Mouse (Mus musculus): ENCODE measurements at regions not wholly inside any gene's neighbourhood (a gene's known extent, or its start where the extent isn't known, plus 50 kb on each side); places are given as distances from the start of the nearest gene placed in this dataset.

DNA sequence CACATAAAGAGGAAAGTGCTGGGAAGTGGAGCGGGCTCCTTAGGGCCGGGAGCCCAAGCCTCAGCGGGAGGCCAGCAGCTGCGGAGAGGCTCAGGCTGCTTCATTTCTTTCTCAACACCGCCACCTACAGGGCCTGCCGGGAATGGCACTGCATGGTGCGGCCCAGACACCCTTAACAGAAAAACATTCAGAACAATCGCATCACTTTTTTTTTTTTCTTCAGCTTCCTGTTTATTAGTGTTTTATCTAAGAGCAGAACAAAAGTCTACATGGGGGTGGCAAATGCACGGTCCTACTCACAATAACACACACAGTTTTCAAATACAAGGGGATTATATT is 195.0 kb upstream of the Spdye4c start:
- Histone ChIP-seq H3K4me3 (ENCODE audit: control insufficient read depth, low read depth, low read length) (no peak overlapping the region), H3K27me3 (ENCODE audit: control insufficient read depth, insufficient read depth, low read length) (no peaks in the 10 kb centered on the region), H3K36me3 (ENCODE audit: control insufficient read depth, insufficient read depth, low read length) (no peaks in the 10 kb centered on the region), H3K27ac (ENCODE audit: control insufficient read depth, insufficient read depth, low read depth, low read length) (no peak overlapping the region), H3K4me1 (ENCODE audit: control insufficient read depth, insufficient read depth, low read length) (no peaks in the 10 kb centered on the region)
- TF ChIP-seq POLR2A (IDR thresholded peaks at IDR 0.05; ENCODE audit: control insufficient read depth, low read depth, low read length) (no peak), CTCF (IDR thresholded peaks at IDR 0.05; ENCODE audit: control insufficient read depth, insufficient read depth, insufficient replicate concordance, low read depth, low read length) (peak; percentile 96)

DNA sequence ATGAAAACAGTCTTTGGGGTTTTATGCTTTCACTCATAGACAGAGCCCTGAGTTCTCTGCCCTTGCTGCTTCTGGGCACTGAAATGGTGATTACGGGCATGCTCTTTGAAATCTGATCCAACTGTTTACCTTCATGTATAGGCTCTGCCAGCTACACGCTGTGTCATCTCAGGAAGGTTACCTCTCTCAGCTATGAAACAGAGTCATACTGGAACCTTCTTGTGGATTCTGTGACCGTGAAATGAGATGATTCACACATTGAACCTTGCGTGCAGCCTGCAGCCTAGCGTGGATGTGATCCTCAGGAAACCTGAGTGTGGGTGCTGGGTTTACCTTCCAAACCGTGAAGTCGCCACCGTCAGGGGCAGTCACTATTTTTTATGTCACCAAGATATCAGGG is 189.7 kb upstream of the Spdye4c start:
- H3K4me3 ChIP-seq (ENCODE audit: control insufficient read depth, low read depth, low read length): no peak overlapping the region
- no peak overlapping the region for H3K27ac ChIP-seq (ENCODE audit: control insufficient read depth, insufficient read depth, low read depth, low read length)
- H3K4me1 ChIP-seq (ENCODE audit: control insufficient read depth, insufficient read depth, low read length): peaks cover 4% of the 10 kb centered on the region
- no peaks in the 10 kb centered on the region for H3K27me3 ChIP-seq (ENCODE audit: control insufficient read depth, insufficient read depth, low read length)
- TF ChIP-seq CTCF (IDR thresholded peaks at IDR 0.05; ENCODE audit: control insufficient read depth, insufficient read depth, insufficient replicate concordance, low read depth, low read length): no peak
- no peak for TF ChIP-seq POLR2A (IDR thresholded peaks at IDR 0.05; ENCODE audit: control insufficient read depth, low read depth, low read length)
- no peaks in the 10 kb centered on the region for H3K36me3 ChIP-seq (ENCODE audit: control insufficient read depth, insufficient read depth, low read length)

DNA sequence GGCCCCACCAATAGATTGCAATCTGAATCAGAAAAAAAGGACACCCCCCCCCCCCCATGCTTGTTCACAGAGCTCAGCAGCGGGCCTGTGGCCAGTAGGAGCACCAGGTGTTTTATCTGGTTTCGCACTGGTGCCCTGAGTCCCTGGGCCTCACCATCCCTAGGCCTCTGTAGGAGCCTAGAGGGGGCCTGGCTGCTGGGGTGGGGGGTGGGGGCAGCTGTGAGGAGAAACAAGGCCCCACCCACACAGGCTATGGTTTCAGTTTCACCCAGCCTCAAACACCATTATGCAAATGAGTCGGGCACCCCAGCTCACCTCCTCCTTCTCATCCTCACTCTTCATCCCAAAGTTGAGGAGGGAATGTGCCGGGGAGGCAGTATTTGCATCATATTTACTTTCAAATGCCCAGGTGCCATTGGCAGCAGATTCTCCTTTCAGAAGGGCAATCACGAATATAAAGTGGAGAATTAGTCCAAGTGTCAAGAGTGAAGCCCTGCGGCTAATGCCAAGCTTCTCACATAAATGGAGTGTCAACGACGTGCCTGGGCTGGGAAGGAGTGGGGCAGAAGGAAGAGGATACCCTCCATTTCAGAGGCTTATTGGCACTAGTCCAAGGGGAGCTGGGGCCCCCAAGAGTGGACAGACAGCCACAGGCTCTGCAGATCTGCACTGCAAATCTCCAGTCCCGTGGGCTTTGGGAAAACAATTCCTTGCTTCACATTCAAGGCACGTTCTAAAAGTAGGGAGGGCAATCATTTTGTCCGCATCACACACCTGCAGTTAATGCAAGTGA is 187.7 kb upstream of the Spdye4c start:
- TF ChIP-seq CTCF (IDR thresholded peaks at IDR 0.05; ENCODE audit: control insufficient read depth, insufficient read depth, insufficient replicate concordance, low read depth, low read length) (no peak), POLR2A (IDR thresholded peaks at IDR 0.05; ENCODE audit: control insufficient read depth, low read depth, low read length) (no peak)
- H3K27me3 ChIP-seq (ENCODE audit: control insufficient read depth, insufficient read depth, low read length): no peaks in the 10 kb centered on the region
- H3K4me1 ChIP-seq (ENCODE audit: control insufficient read depth, insufficient read depth, low read length): peaks cover 4% of the 10 kb centered on the region
- no peak overlapping the region for H3K27ac ChIP-seq (ENCODE audit: control insufficient read depth, insufficient read depth, low read depth, low read length)
- H3K4me3 ChIP-seq (ENCODE audit: control insufficient read depth, low read depth, low read length): no peak overlapping the region
- no peaks in the 10 kb centered on the region for H3K36me3 ChIP-seq (ENCODE audit: control insufficient read depth, insufficient read depth, low read length)

DNA sequence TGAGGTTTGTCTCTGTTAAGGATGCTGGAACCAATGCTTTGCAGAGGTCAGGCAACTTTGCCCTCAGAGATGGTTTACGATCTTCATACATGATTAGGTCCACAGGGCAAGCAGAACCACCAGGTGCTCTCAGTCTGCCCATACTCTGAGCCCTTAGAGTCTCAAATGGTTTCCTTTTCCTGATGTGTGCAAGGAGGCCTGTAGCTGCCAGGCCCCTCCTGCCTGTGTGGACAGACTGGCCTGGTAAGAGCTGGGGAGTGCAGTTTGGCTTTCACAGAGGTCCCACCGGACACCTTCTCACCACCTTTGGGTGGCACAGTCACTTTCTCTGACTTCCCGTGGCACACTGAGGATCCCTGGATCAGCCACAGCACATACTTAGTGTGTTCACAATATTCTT is 186.6 kb upstream of the Spdye4c start:
- Histone ChIP-seq H3K27ac (ENCODE audit: control insufficient read depth, insufficient read depth, low read depth, low read length) (no peak overlapping the region), H3K4me1 (ENCODE audit: control insufficient read depth, insufficient read depth, low read length) (peaks cover 4% of the 10 kb centered on the region), H3K36me3 (ENCODE audit: control insufficient read depth, insufficient read depth, low read length) (no peaks in the 10 kb centered on the region), H3K4me3 (ENCODE audit: control insufficient read depth, low read depth, low read length) (no peak overlapping the region), H3K27me3 (ENCODE audit: control insufficient read depth, insufficient read depth, low read length) (no peaks in the 10 kb centered on the region)
- no peak for TF ChIP-seq POLR2A (IDR thresholded peaks at IDR 0.05; ENCODE audit: control insufficient read depth, low read depth, low read length)
- TF ChIP-seq CTCF (IDR thresholded peaks at IDR 0.05; ENCODE audit: control insufficient read depth, insufficient read depth, insufficient replicate concordance, low read depth, low read length): no peak

DNA sequence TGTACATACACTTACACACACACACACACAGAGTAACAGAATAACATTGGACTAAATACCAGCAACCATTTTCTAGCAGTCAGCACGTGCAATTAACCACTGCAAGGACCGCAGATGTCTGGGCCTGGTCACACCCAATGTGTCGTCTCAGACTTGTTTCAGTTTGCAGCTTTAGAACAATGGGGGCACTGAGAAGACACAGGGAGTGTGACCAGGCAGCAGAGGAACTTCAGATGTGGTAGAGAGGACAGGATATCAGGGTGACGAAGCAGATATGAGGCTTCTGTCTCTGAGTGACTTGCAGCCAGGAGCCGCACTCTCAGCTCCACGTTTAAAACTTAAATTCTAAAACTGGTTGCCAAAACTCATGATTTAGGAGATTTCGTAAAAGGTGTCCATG is 183.9 kb upstream of the Spdye4c start:
- Histone ChIP-seq H3K27ac (ENCODE audit: control insufficient read depth, insufficient read depth, low read depth, low read length) (no peak overlapping the region), H3K36me3 (ENCODE audit: control insufficient read depth, insufficient read depth, low read length) (no peaks in the 10 kb centered on the region), H3K4me1 (ENCODE audit: control insufficient read depth, insufficient read depth, low read length) (peaks cover 2% of the 10 kb centered on the region), H3K4me3 (ENCODE audit: control insufficient read depth, low read depth, low read length) (no peak overlapping the region), H3K27me3 (ENCODE audit: control insufficient read depth, insufficient read depth, low read length) (no peaks in the 10 kb centered on the region)
- TF ChIP-seq CTCF (IDR thresholded peaks at IDR 0.05; ENCODE audit: control insufficient read depth, insufficient read depth, insufficient replicate concordance, low read depth, low read length) (no peak), POLR2A (IDR thresholded peaks at IDR 0.05; ENCODE audit: control insufficient read depth, low read depth, low read length) (no peak)

DNA sequence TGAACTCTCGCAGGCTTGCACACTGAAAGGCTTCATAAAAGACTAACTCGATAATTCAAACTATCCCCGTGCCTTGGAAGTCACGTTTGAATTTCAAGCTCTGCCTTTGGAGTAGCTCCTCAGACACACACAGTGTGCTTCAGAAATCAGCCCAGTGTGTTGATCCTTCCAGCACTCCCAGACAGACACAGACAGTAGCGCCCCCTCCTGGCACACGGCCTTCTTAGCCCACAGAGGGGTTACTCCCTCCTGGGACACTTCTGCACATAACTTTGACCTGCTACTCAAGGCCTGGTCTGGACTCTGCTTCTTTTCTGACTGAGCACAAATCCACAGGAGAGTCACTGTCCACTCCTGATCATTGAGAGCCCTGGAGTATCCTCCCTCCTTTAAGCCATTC is 182.3 kb upstream of the Spdye4c start:
- no peak overlapping the region for H3K27ac ChIP-seq (ENCODE audit: control insufficient read depth, insufficient read depth, low read depth, low read length)
- H3K4me1 ChIP-seq (ENCODE audit: control insufficient read depth, insufficient read depth, low read length): peaks cover 6% of the 10 kb centered on the region
- no peaks in the 10 kb centered on the region for H3K36me3 ChIP-seq (ENCODE audit: control insufficient read depth, insufficient read depth, low read length)
- no peaks in the 10 kb centered on the region for H3K27me3 ChIP-seq (ENCODE audit: control insufficient read depth, insufficient read depth, low read length)
- no peak for TF ChIP-seq POLR2A (IDR thresholded peaks at IDR 0.05; ENCODE audit: control insufficient read depth, low read depth, low read length)
- peak; percentile 64; the same call in 1 of the 2 replicates for TF ChIP-seq CTCF (IDR thresholded peaks at IDR 0.05; ENCODE audit: control insufficient read depth, insufficient read depth, insufficient replicate concordance, low read depth, low read length)
- H3K4me3 ChIP-seq (ENCODE audit: control insufficient read depth, low read depth, low read length): no peak overlapping the region

DNA sequence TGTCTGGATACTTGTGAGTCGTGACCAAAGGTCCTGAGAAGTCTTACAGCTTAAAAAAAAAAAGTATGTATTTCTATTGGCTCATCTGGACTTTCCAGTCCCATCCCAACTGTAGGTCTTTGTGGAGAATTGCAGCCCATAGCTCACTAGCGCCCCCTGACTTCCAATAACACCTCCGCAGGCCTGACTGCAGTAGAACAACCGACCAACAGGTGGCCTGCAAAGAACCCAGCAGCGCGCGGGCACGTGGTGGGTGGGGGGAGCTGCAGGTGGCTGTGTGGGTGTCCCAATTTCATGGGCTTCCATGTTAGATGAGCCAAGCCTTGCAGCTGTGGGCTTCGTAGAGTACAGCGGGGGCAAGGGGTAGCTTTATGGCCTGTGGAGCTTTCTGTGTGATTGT is 178.7 kb upstream of the Spdye4c start:
- Histone ChIP-seq H3K27me3 (ENCODE audit: control insufficient read depth, insufficient read depth, low read length) (no peaks in the 10 kb centered on the region), H3K27ac (ENCODE audit: control insufficient read depth, insufficient read depth, low read depth, low read length) (no peak overlapping the region), H3K4me3 (ENCODE audit: control insufficient read depth, low read depth, low read length) (no peak overlapping the region), H3K4me1 (ENCODE audit: control insufficient read depth, insufficient read depth, low read length) (peaks cover 6% of the 10 kb centered on the region), H3K36me3 (ENCODE audit: control insufficient read depth, insufficient read depth, low read length) (no peaks in the 10 kb centered on the region)
- no peak for TF ChIP-seq POLR2A (IDR thresholded peaks at IDR 0.05; ENCODE audit: control insufficient read depth, low read depth, low read length)
- TF ChIP-seq CTCF (IDR thresholded peaks at IDR 0.05; ENCODE audit: control insufficient read depth, insufficient read depth, insufficient replicate concordance, low read depth, low read length): peak; percentile 90
